Mouse (Mus musculus) myocyte (in vitro differentiated cells): ENCODE data around the gene Nsun7.

Experiments
- CEBPB ChIP-seq: IDR thresholded peaks from 2 replicates; pipeline ENCODE4 v1.6.1; 2011; ENCODE audit warnings: mild to moderate bottlenecking, moderate library complexity; ENCODE audit not compliant: poor library complexity, insufficient read depth, severe bottlenecking
- POLR2AphosphoS2 ChIP-seq: IDR thresholded peaks from one replicate; pipeline ENCODE4 v1.6.1; 2011; ENCODE audit warnings: low read depth, control low read depth; ENCODE audit not compliant: insufficient read length

- TF ChIP-seq POLR2AphosphoS2 (no peak), CEBPB (no peak)
Observed at GRCm38 (mm10) chr5:66263398-66263797, 3.7 kb downstream of the Nsun7 start.
